Mouse (Mus musculus) R1 (cell line): Measurements from ENCODE around the gene Zfp870.
A peak's percentile ranks its signal among the peaks of the same experiment; 100 is the strongest.
"Not testable (repeated sequence)": the region's sequence is repeated elsewhere in the genome, so short reads cannot be mapped to it uniquely, and the experiment has no call there.

ENCODE experiments used
- DNase-seq: peaks from one replicate; pipeline ENCODE4 v3.0.0-alpha.2; 2018; ENCODE audit warnings: low read depth, low spot score

Zfp870 gene

DNA sequence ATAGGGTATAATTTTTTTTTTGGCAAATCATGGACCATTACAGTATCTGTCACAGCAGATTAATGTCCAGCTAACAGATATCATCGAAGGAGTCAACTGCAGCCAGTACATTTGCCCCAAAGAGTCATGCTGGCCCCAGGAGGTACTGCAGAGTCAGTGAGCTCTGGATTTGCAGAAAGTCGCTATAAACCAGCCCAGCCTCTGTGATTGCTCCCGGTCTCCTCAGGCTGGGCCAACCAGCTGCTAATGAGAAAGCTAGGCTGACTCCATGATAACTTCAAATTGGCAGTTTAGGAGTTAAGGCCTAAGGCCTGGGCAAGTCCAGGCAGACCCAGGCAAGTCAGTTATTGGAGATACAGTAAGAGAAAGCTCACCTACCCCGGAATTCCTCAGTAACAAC lies 19.4 kb downstream of the Zfp870 start:
- peak; percentile 59 for DNase-seq

DNA sequence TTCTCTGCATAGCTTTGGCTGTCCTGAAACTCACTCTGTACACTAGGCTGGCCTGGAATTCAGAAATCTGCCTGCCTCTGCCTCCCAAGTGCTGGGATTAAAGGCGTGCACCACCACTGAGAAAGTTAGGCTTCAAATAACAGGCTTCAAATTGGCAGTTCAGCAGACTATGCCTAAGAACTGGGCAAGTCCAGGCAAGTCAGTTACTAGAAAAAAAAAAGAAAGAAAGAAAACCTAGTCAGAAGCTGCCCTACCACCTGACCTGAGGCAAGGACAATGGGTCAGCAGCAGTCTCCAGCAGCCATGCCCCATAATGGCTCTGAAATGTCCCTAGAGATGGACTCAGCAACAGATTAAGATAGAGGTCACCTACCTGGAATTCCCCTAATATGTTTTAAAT lies 20.0 kb downstream of the Zfp870 start:
- DNase-seq: peak; percentile 46

DNA sequence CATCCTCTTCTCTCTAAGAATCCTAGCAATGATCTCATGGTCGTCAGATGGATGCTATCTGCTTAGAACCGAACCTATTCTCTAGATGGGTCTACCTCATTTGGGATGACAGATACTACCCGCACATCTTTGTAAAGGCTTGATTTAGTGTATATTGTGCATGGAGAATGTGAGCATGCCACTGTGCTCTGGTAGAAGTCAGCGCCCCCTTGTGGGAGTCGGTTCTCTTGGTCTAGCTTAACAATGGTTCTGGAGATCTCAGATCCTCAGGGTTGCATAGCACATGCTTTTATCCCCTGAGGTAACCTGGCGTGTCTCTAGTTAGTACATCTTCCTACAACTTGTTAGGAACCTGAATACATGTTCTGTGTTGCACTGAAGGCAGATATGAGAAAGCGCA lies 24.2 kb downstream of the Zfp870 start:
- not testable (repeated sequence) for DNase-seq

DNA sequence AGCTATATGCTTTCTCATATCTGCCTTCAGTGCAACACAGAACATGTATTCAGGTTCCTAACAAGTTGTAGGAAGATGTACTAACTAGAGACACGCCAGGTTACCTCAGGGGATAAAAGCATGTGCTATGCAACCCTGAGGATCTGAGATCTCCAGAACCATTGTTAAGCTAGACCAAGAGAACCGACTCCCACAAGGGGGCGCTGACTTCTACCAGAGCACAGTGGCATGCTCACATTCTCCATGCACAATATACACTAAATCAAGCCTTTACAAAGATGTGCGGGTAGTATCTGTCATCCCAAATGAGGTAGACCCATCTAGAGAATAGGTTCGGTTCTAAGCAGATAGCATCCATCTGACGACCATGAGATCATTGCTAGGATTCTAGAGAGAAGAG lies 34.7 kb downstream of the Zfp870 start:
- not testable (repeated sequence) for DNase-seq

DNA sequence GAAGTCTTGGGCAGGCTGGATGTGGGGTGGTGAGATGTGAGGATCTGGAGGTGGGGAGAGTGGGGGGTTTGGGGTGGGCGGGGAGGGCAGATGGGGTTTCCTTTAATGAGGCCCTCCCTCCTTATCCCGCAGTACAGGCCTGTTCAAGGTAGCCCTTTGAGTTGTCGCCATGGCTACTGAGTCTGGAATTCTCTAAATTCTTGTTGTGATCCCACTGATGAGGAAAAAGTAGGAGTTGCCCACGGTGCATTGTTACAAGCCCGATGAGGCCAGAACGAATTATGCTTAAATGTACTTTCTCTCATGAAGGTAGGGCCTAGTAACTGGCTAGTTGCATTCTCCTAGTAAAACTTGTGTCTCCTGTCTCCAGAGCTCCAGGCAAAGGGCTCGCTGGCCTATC lies 39.9 kb downstream of the Zfp870 start:
- peak; percentile 85 for DNase-seq

DNA sequence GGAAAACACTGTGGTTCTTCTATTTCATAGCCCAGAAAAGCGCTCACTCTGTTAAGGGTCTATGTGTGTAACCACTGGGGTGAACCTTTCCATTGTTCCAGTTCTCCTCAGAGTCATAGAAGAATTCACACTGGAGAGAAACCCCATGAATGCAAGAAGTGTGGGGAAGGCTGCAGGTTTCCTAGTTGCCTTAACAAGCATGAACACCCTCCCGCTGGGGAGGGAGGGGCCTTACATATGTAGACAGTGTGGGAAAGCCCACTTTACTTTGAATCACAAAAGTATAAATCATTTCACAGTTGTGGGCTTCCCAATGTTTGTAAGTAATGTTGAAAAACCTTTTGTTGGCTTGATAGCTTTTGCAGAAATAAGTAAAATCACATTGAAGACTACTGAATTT lies 50.1 kb downstream of the Zfp870 start:
- peak; percentile 56 for DNase-seq

DNA sequence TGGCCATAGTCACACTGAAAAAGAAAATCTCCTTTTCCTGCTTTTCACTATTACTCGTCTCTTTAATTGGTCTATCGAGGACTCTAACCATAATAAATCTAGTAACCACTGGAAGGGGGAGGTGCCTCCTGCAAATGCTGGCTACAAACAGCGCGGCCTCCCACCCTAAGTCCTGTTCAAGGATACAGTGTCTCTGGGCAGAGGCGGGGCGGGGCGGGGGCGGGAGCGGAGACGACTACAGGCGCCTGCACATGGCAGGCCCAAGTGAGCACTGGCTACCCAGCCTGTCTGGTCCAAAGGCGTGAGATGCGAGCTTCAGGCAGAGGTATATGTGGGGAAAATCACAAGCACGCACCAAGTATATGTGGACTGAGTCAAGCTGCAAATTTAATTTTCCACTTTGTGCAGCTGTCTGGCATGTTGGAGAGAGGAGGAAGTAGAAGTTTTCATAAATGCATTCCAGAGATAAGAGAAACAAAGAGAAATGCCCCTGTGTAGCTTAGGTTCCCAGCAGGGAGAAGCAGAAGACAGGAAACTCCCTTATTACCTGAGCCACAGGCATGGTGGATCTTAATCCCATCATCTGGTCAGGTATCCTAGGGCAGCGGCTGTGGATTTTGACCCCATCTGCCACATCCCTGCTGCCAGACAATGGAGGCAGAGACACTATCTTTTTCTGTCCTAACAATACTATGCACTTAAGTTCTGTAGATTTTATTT lies 52.2 kb downstream of the Zfp870 start:
- peak; percentile 59 for DNase-seq

DNA sequence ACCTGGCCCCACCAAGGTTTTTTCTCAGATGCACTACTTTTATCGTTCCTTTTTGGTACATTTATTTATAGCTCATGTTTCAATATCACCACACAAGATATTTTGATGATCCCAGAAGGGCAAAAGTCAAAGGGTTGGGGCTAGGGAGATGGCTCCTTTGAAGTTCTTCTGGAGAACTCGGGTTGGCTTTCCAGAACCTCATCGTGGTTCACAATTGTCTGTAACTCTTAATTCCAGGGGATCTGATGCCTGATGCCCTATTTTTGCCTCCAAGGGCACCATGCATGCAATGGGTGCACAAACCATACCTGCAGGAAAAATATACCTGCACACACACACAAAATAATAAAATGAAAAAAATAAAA lies 61.0 kb downstream of the Zfp870 start:
- no peak for DNase-seq

DNA sequence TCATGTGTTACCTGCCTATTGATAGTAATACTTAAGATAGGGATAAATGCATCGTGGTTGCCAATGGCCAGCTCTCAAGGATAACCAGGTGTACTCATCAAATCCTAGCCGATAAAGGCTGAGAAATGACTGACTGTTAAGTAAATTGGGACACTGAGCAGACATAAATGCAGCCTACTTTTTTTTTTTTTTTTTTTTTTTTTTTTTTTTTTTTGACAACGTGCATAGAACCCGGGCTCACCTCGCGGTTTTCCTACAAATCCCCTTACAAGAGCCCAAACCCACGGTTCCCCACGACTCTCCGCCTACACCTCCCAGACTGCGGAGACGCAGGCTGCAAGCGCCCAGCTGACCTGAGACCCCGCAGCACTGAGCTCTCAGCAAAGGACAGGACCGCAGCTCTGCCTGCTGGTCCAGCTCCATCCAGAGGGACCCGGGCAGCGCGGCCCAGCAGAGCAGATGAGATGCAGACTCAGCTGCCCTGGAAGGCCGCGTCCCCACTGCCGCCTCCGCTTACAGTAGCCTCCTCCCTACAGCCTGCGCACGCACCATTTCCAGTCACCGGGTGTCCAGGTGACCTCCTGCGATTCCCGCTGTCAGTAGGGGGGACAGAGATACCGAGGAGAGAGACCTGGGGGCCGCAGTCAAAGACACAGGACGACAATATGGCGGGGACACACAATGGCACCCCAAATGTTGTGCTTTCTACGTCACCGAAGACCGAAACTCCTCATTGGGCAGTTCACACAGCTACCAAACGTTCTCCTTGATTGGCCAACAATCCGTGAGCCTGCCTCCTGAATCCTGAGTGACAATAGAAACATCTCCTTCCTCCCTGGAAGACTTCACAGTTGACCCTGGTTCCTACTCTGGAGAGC lies 61.7 kb downstream of the Zfp870 start, which contains the start of gene Zfp799:
Gene Zfp799, minus strand, starts transcription at position 722 of the 878 bp plus-strand sequence.
- peak; percentile 96 for DNase-seq
